In genomic region chr2:4249723-4250122, GRCm38 (mm10) we compare ENCODE assay signal across 16 mouse cellular contexts.
"Had no signal": no experiment of that assay in that cellular context is flagged by ENCODE, and none has a peak within 500 bp of the region (broad histone marks: within the 10 kb centered on the region; RNA-seq: fewer than 3 reads in every experiment).

No protein-coding gene starts in this region.

- H3K9ac ChIP-seq: limb, embryonic 12.5 days; liver, embryonic 13.5 days; liver, postnatal 0 days; lung, embryonic 15.5 days had no signal

- ATAC-seq: liver, postnatal 0 days had no signal

- H3K27me3 ChIP-seq: limb, embryonic 12.5 days; liver, embryonic 13.5 days; lung, embryonic 15.5 days; megakaryocyte, embryonic 14.5 days had no signal

- H3K36me3 ChIP-seq: limb, embryonic 12.5 days; liver, embryonic 13.5 days; lung, embryonic 15.5 days had no signal

- H3K4me1 ChIP-seq: liver, embryonic 13.5 days; megakaryocyte, embryonic 14.5 days had no signal

- DNase-seq: kidney, adult 11 months; kidney, postnatal 14 days; liver; liver, embryonic 13.5 days; liver, postnatal 0 days; lung, postnatal 14 days; midbrain, embryonic 14.5 days; right cerebral cortex, adult 18-20 months; right cerebral cortex, postnatal 25 days; thymus, postnatal 4 days had no signal

- H3K27ac ChIP-seq: limb, embryonic 12.5 days; liver, embryonic 13.5 days; lung, embryonic 15.5 days; macrophage; stomach, postnatal 0 days had no signal

- H3K9me3 ChIP-seq: limb, embryonic 12.5 days; liver, embryonic 13.5 days; lung, embryonic 15.5 days; megakaryocyte, embryonic 14.5 days had no signal

- H3K4me3 ChIP-seq: limb, embryonic 12.5 days; liver, embryonic 13.5 days; lung, embryonic 15.5 days; megakaryocyte, embryonic 14.5 days; myocyte had no signal

- H3K4me2 ChIP-seq: limb, embryonic 12.5 days; liver, embryonic 13.5 days; lung, embryonic 15.5 days had no signal
